Mouse (Mus musculus): ENCODE results near the gene Nmt1.
A peak's percentile ranks its signal among the peaks of the same experiment; 100 is the strongest.

Nmt1 gene

GRCm38 (mm10) chr11:103028176-103028891, at the start of gene Nmt1, which contains the start of gene Dcakd:
Gene Nmt1, plus strand, starts transcription at chr11:103028190.
Gene Dcakd, minus strand, starts transcription at chr11:103028333.
- DNase-seq (ENCODE audit: low read depth, low spot score) = peak; percentile 99

- peak; percentile 13 for DNase-seq (ENCODE audit: low read depth, low spot score)
These were observed 46.7 kb upstream of the Nmt1 start for GRCm38 (mm10) chr11:102981151-102981890.

DNA sequence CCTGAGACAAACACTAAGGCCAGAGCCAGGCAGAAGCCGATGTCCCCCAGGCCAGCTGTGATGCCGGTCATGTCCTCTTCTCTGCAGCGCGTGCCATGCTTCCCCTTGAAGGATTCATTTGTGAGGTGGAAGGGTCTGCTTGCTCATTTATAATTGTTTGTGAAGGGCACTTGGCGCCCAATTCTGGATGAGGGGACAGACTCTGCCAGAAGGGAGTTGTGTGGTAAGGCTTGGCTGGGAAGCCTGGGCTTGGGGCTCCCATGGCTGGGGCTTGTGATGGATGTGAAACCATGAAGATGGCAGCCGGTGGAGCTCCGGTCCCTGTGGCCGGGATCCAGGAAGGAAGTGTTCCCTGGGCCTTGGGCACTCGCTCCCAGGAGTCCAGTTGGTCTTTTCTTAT, 43.9 kb upstream of the Nmt1 start:
- no peak for DNase-seq (ENCODE audit: low read depth, low spot score)

GRCm38 (mm10) chr11:102984615-102985014, 43.4 kb upstream of the Nmt1 start:
- DNase-seq (ENCODE audit: low read depth, low spot score) = no peak

DNA sequence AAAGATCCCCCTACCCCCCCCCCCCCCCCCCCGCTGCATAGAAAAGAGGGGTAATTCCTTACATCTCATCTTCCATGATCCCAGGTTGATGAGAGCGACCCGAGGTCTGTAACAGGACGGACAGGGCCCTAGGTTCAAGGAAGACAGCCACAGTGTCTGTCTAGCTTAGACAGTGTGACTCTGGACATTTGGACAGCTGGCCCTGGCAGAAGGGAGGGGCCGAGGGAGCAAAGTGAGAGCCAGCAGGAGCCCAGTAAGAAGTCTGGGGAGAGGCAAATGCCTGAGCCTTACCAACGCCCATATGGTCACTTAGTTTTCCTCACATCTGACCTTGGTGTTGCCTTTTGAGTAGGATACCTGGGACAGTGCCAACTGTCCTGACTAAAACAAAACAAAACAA, 42.8 kb upstream of the Nmt1 start:
- DNase-seq (ENCODE audit: low read depth, low spot score) = no peak

DNA sequence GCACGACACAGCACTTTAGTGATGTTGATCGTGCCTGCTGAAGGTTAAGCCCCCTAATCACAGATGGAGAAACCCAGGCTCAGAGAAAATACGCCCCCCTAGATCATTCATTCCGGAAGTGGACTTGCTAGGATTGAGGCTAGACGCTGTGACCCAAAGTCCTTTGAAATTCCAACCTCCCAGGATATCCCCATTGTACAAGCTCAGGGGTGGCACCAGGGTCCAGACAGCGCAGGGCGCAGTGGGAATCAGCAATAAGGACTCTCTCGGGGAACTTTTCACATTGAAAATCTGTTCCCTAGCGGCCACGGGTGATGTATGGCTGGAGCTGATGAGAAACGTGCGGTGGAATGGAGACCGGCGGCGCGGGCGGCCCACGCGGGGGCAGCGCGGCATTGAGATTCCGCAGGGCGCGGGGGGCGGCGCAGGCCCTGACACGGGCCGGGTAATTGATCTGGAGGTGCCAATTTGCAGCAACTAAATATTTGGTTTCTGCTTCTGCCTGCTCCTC, 38.3 kb upstream of the Nmt1 start:
- no peak for DNase-seq (ENCODE audit: low read depth, low spot score)

- DNase-seq (ENCODE audit: low read depth, low spot score) = no peak
These were observed 37.8 kb upstream of the Nmt1 start for GRCm38 (mm10) chr11:102990152-102990663.

DNA sequence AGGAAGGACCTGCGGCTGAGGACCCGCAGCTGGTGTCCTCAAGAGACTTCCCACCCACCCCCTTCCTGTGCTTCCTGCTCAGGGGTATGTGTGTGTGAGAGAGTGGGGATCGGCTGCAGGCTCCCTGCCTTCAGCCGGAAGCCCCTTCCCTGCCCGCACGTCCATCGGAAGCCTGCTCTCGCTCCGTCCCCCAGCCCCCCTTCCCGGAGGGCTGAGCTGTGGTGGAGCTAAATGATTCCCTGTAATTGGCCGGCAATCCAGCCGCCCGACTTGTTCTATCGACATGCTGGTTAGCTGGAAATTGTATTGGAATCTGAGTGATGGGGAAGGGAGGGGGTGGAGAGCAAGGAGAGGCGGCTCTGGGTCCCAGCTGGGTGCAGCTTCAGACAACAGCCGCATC, 36.3 kb upstream of the Nmt1 start:
- no peak for DNase-seq (ENCODE audit: low read depth, low spot score)

DNA sequence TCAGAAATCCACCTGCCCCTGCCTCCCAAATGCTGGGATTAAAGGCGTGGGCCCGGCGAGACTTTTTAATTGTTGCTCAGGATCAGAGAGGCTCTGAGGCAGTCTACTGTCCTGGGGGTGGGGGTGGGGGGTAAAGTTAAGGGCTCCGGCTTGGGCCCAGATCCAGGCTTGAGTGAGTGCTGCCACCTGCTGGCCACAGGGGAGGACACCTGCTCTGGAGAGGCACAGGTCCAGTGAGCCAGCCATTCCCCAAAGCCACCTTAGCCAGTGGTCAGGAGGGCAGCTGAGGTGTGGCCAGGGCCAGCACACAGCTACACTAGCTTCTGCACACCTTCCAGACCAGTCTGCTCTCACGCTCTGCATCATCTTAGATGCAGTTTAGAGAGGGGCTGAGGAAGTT, 35.0 kb upstream of the Nmt1 start:
- DNase-seq (ENCODE audit: low read depth, low spot score) = peak; percentile 70

DNA sequence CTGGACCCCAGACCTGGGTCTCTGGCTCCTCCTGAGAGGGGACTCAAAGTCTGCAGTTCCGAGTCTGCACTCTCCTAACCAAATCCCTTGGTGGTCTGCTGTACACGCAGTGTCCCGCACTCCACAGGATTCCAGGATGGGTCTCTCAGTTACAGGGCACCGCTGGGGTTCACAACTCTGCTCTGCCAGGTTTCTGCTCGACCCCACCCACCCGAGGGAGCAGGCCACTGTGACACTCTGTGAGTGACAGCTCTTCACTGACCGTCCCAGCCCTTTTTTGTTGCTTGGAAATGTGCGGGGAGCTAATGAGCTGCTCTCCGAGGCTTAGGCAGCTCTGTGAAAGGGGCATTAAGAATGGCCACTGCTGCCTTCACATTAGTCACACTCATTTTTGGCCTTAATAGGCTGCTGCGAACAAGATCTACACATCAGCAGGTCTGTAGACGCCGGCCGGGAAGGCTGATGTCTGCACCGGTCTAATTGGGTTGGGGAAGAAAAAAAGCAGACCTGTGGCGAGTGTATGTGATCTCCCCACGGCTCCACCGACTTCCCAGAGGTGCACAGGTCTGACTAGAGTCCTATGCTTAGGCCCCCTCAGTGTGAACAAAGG, 34.5 kb upstream of the Nmt1 start:
- no peak for DNase-seq (ENCODE audit: low read depth, low spot score)

DNA sequence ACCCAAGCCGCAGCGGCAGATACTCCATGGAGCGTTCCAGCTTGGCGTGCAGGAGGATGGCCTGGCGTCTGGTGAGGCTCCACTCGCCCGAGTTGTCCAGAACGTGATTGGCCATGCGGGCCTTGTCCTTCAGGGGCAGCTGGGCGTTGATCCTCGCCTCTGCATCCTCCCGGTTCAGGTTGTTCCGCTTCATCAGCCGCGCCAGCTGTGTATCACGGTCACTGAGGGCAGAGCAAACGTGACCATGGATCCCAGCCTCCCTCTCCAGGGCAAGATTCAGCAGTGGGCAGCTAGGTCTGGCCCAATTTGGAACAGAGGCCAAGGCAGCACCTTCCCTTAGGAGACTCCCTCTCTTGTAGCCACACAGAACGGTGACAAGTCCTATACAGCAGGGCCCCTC, 33.0 kb upstream of the Nmt1 start:
- DNase-seq (ENCODE audit: low read depth, low spot score) = no peak

- no peak for DNase-seq (ENCODE audit: low read depth, low spot score)
These were observed 31.6 kb upstream of the Nmt1 start for GRCm38 (mm10) chr11:102996385-102996784.

- DNase-seq (ENCODE audit: low read depth, low spot score) = no peak
These were observed 30.8 kb upstream of the Nmt1 start for GRCm38 (mm10) chr11:102996991-102997770.

- DNase-seq (ENCODE audit: low read depth, low spot score) = no peak
These were observed 29.8 kb upstream of the Nmt1 start for GRCm38 (mm10) chr11:102998254-102998576.

DNA sequence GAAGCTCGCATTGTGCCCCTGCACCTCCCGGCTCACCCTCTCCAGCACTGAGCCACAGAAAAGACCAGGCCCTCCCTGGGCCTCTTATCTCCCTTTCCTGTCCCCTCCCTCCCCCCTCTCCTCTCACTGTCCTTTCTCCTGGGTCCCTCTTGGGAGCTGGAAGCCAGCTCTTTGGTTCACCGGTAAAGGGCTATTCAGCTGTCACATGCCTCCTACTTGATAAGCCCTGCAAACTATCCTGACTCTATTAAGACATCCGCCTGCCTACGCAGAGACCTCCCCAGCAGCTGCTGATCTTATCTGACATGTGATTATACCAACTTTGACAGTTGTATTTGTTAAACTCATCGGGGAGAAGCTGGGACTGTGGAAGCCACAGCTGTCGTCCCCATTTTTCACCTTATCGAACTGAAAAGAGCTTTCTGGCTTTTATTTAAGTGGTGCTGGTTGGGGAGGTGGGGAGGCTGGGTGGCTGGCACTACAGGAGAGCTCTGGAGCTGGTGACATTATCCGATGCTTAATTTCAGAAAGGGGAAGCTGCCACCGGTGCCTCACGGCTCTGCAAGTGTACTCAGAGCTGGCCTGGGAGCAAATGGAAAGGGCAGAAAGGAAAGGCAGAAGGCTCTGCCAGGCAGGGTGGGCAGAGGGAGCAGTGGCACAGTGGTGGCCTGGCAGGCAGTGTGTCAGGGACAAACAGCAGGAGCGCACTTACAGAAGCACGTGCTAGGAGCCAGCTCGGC, 29.2 kb upstream of the Nmt1 start:
- DNase-seq (ENCODE audit: low read depth, low spot score) = no peak

GRCm38 (mm10) chr11:102999317-102999970, 28.5 kb upstream of the Nmt1 start:
- DNase-seq (ENCODE audit: low read depth, low spot score) = no peak

DNA sequence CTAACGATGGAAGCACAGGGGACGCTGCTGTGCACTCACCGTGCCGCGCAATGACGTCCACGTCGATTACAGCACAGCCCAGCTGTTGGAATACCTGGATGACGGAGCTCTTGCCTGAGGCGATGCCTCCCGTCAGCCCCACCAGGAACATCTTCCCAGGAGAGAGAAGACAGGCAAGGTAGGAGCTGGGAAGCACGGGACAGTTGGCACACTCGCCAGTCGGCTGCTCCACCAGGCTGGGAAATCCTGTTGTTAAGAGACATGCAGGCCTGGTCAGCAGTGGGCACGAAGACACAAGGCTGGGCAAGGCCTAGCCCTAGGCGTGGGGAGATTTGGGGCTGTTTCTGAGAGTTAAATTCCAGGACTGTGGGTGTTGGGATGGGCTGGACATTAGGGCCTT, 27.9 kb upstream of the Nmt1 start:
- no peak for DNase-seq (ENCODE audit: low read depth, low spot score)

DNA sequence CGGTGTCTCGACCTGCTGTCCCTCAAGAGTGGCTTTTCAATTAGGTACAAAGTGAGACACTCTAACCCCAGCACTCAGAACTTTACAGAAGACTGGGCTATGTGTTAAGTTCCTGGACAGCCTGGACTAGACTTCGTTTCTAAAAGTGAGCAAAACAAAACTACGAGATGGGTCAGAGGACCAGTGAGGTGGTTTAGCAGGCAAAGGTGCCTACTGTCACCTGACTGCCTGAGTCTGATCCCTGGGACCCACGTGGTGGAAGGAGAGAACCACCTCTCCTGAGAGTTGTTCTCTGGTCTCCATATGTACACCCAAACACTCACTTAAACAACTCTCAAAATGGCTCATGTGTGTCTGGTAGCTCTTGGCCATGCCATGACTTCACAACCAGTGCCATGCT, 26.9 kb upstream of the Nmt1 start:
- no peak for DNase-seq (ENCODE audit: low read depth, low spot score)

- no peak for DNase-seq (ENCODE audit: low read depth, low spot score)
These were observed 24.8 kb upstream of the Nmt1 start for GRCm38 (mm10) chr11:103003210-103003609.

DNA sequence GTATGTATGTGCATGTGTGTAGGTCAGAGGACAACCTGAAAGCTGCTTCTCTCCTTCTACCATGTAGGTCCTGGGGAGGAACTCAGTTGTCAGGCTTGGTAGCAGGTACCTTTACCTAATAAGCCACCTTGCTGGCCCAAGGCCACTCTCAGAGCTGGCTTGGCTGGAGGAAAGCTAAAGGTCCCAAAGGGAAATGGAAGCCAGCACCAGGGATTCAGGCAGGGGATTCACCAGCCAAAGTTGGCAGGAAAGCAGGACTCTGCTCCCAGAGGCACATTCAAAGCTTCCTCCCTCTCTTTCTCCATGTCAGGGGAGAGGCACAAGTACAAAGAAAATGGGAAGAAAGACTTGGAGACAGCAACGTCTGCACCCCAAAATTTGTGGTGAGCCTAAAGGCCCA, 23.1 kb upstream of the Nmt1 start:
- DNase-seq (ENCODE audit: low read depth, low spot score) = no peak

All from A20 (cell line).